ENCODE assay signal across 24 mouse cellular contexts in the genomic region with DNA sequence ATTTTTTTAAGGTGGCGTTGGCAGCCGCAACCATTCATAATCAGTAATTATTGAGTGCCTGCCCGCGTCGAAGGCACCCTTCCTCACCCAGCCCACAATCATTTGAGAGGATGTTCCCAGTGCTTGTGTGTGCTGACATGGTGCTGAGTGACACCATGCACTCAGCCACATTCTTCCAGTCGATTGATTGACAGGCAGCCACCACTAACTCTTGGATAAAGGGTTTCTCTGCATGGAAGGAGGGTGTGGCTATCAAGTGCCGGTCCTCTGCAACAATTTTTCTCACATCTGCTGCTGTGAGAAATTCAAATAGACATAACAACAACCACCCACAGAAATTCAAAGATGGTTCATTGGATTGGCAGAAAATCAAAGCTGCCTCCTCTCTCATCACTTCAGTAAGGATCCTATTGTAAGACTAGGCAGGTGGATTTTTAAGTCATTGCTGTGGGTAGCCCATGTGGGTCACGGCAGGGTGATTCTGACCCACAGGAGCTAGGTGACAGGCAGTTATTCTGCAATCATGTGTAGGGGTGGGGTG.
DNase-seq lines count a peak whose midpoint lies in the region; ATAC-seq lines count a peak whose summit lies in the region.
"Had no signal": no experiment of that assay in that cellular context is flagged by ENCODE, and none has a peak within 500 bp of the region (broad histone marks: within the 10 kb centered on the region; RNA-seq: fewer than 3 reads in every experiment).

No protein-coding gene starts in this region.

- no peaks in the 10 kb centered on the region for H3K27me3 ChIP-seq in forebrain, embryonic 15.5 days
- H3K27me3 ChIP-seq in forebrain, embryonic 12.5 days, result no peaks in the 10 kb centered on the region
- no peaks in the 10 kb centered on the region for H3K27me3 ChIP-seq in midbrain, embryonic 15.5 days (replicated peaks)
- H3K27me3 ChIP-seq in midbrain, embryonic 14.5 days (ENCODE audit: control insufficient read depth, insufficient read depth, low read length), result no peaks in the 10 kb centered on the region
- H3K27me3 ChIP-seq: CH12.LX; limb, embryonic 12.5 days had no signal

- no peaks in the 10 kb centered on the region for H3K36me3 ChIP-seq in forebrain, embryonic 15.5 days
- no peaks in the 10 kb centered on the region for H3K36me3 ChIP-seq in forebrain, embryonic 12.5 days (replicated peaks)
- H3K36me3 ChIP-seq in midbrain, embryonic 15.5 days (replicated peaks), result no peaks in the 10 kb centered on the region
- H3K36me3 ChIP-seq in midbrain, embryonic 14.5 days (ENCODE audit: control insufficient read depth, insufficient read depth, low read length), result no peaks in the 10 kb centered on the region
- H3K36me3 ChIP-seq: embryonic facial prominence, embryonic 13.5 days; heart, embryonic 13.5 days; limb, embryonic 12.5 days had no signal

- H3K9ac ChIP-seq in forebrain, embryonic 15.5 days (replicated peaks), result no peak overlapping the region
- no peak overlapping the region for H3K9ac ChIP-seq in forebrain, embryonic 12.5 days
- H3K9ac ChIP-seq in midbrain, embryonic 15.5 days, result no peak overlapping the region
- H3K9ac ChIP-seq in midbrain, embryonic 14.5 days (replicated peaks; ENCODE audit: low read length), result no peak overlapping the region
- H3K9ac ChIP-seq: embryonic facial prominence, embryonic 13.5 days; heart, embryonic 13.5 days; hindbrain, embryonic 14.5 days; limb, embryonic 12.5 days; liver, postnatal 0 days had no signal

- H3K4me1 ChIP-seq in forebrain, embryonic 15.5 days, result peaks cover 12% of the 10 kb centered on the region; the same call in 1 of the 2 replicates
- H3K4me1 ChIP-seq in forebrain, embryonic 12.5 days, result peaks cover 30% of the 10 kb centered on the region
- peaks cover 14% of the 10 kb centered on the region; the same call in 1 of the 2 replicates for H3K4me1 ChIP-seq in midbrain, embryonic 15.5 days
- no peaks in the 10 kb centered on the region; the same call in 1 of the 2 replicates for H3K4me1 ChIP-seq in midbrain, embryonic 14.5 days (ENCODE audit: control insufficient read depth, insufficient read depth, low read length)

- ATAC-seq in forebrain, embryonic 15.5 days (replicated peaks), result no peak
- ATAC-seq in forebrain, embryonic 12.5 days (ENCODE audit: low FRiP score), result no peak
- 0 out of 2 replicates have a peak, but pooled peaks have one; percentile 46 for ATAC-seq in midbrain, embryonic 15.5 days (replicated peaks)
- no peak for ATAC-seq in midbrain, embryonic 14.5 days (ENCODE audit: low FRiP score, low TSS enrichment)
- ATAC-seq: liver, postnatal 0 days; lung, postnatal 0 days had no signal

- no peaks in the 10 kb centered on the region for H3K9me3 ChIP-seq in forebrain, embryonic 15.5 days
- no peaks in the 10 kb centered on the region for H3K9me3 ChIP-seq in forebrain, embryonic 12.5 days
- H3K9me3 ChIP-seq in midbrain, embryonic 15.5 days, result no peaks in the 10 kb centered on the region
- no peaks in the 10 kb centered on the region for H3K9me3 ChIP-seq in midbrain, embryonic 14.5 days (ENCODE audit: control insufficient read depth, low read length)
- H3K9me3 ChIP-seq: embryonic facial prominence, embryonic 13.5 days; heart, embryonic 13.5 days; limb, embryonic 12.5 days had no signal

- H3K4me2 ChIP-seq in forebrain, embryonic 15.5 days (replicated peaks), result no peak overlapping the region
- no peak overlapping the region for H3K4me2 ChIP-seq in forebrain, embryonic 12.5 days
- H3K4me2 ChIP-seq in midbrain, embryonic 15.5 days, result no peak overlapping the region
- H3K4me2 ChIP-seq in midbrain, embryonic 14.5 days (ENCODE audit: low read length), result no peak overlapping the region
- H3K4me2 ChIP-seq: heart, embryonic 13.5 days; hindbrain, embryonic 14.5 days; limb, embryonic 12.5 days; liver, embryonic 11.5 days had no signal

- H3K27ac ChIP-seq in forebrain, embryonic 15.5 days (replicated peaks), result peak overlapping the region; percentile 40; the same call in 1 of the 2 replicates
- no peak overlapping the region for H3K27ac ChIP-seq in forebrain, embryonic 12.5 days
- no peak overlapping the region for H3K27ac ChIP-seq in midbrain, embryonic 15.5 days
- H3K27ac ChIP-seq in midbrain, embryonic 14.5 days (replicated peaks; ENCODE audit: low read depth, low read length), result no peak overlapping the region
- H3K27ac ChIP-seq: embryonic facial prominence, embryonic 13.5 days; heart, adult 2 months; heart, embryonic 13.5 days; hindbrain, embryonic 14.5 days; limb, embryonic 12.5 days; macrophage had no signal

- H3K4me3 ChIP-seq in forebrain, embryonic 15.5 days, result no peak overlapping the region
- H3K4me3 ChIP-seq in forebrain, embryonic 12.5 days (replicated peaks), result no peak overlapping the region
- H3K4me3 ChIP-seq in midbrain, embryonic 15.5 days, result no peak overlapping the region
- H3K4me3 ChIP-seq in midbrain, embryonic 14.5 days (replicated peaks; ENCODE audit: low read depth, low read length), result no peak overlapping the region
- H3K4me3 ChIP-seq: embryonic facial prominence, embryonic 13.5 days; heart, adult 2 months; heart, embryonic 13.5 days; limb, embryonic 12.5 days had no signal

- DNase-seq in midbrain, embryonic 14.5 days, result no peak
- peak; percentile 70 for DNase-seq in brain, adult 2 months (ENCODE audit: low read depth, low spot score)
- no peak for DNase-seq in adrenal gland, postnatal 14 days
- DNase-seq in right cerebral cortex, postnatal 14 days, result no peak
- DNase-seq: adrenal gland, postnatal 36 days; cerebellum, adult 18-20 months; cerebellum, postnatal 14 days; gastrocnemius, postnatal 36 days; heart, adult 2 months; heart, postnatal 14 days; kidney, adult 2 months; kidney, postnatal 10 days; liver, postnatal 0 days had no signal

- WGBS in forebrain, embryonic 15.5 days, result 38% methylated on average over 8 of the region's 8 CpGs
- 43% methylated on average over 8 of the region's 8 CpGs for WGBS in forebrain, embryonic 12.5 days
- 53% methylated on average over 8 of the region's 8 CpGs for WGBS in midbrain, embryonic 15.5 days
- WGBS in midbrain, embryonic 14.5 days, result 55% methylated on average over 8 of the region's 8 CpGs
